Mouse (Mus musculus) kidney, adult 2 months (tissue): ENCODE data around the gene Dnajb14. TPM values are rescaled to one million over a fixed set of nuclear protein-coding genes. Genes with fewer than 3 reads are reported as not detected.

Experiments used
- DNase-seq: peaks from one replicate; pipeline ENCODE4 v3.0.0; 2021
- H3K27ac ChIP-seq: fragments of 200-500 bp; 2 replicates; pipeline ENCODE4 v1.5.1; 2012; ENCODE audit warnings: low read depth, low read length, control low read depth, inconsistent platforms; ENCODE audit not compliant: insufficient read depth
- H3K27me3 ChIP-seq: fragments of 200-500 bp; replicated peaks from 2 replicates; pipeline ENCODE4 v1.6.1; 2012; ENCODE audit warnings: mild to moderate bottlenecking, moderate library complexity, low read length, inconsistent platforms; ENCODE audit not compliant: control insufficient read depth, insufficient read depth
- H3K36me3 ChIP-seq: fragments of 200-500 bp; 2 replicates; pipeline ENCODE4 v1.6.1; 2012; ENCODE audit warnings: mild to moderate bottlenecking, moderate library complexity, low read length, inconsistent platforms; ENCODE audit not compliant: control insufficient read depth, insufficient read depth
- H3K4me1 ChIP-seq: fragments of 200-500 bp; 2 replicates; pipeline ENCODE4 v1.6.1; 2011; ENCODE audit warnings: low read length; ENCODE audit not compliant: control insufficient read depth, insufficient read depth
- H3K4me3 ChIP-seq: fragments of 200-500 bp; 2 replicates; pipeline ENCODE4 v1.5.1; 2011; ENCODE audit warnings: mild to moderate bottlenecking, low read depth, low read length, control low read depth; ENCODE audit not compliant: insufficient read depth
- CTCF ChIP-seq: fragments of 200-500 bp; conservative IDR thresholded peaks from 2 replicates; pipeline ENCODE4 v1.5.1; 2011; ENCODE audit warnings: low read depth, mild to moderate bottlenecking, control low read depth, low read length, moderate library complexity, mixed read lengths; ENCODE audit not compliant: insufficient read depth, insufficient read length
- POLR2A ChIP-seq: fragments of 200-500 bp; IDR thresholded peaks from one replicate; pipeline ENCODE4 v1.6.1; 2011; ENCODE audit warnings: low read depth, low read length, control low read depth
- WGBS: fragments of 180-500 bp; shearing (Covaris S2); methylation state at CpG from one replicate; pipeline ENCODE4 v1.1.7; 2018; 5-methylcytosine and 5-hydroxymethylcytosine counted together
- polyA plus RNA-seq: library from polyadenylated mRNA; depleted of rRNA; stranded (reverse); fragments of >200 nt; gene quantifications from 2 replicates; pipeline ENCODE4 v1.2.3, GENCODE M21; 2012

The Dnajb14 gene
- polyA plus RNA-seq, 1 experiment: 6.2 TPM

- H3K4me3 ChIP-seq: no peak overlapping the region
- H3K4me1 ChIP-seq: no peaks in the 10 kb centered on the region
- peak; percentile 15 for DNase-seq
- TF ChIP-seq POLR2A (no peak), CTCF (no peak)
- no peak overlapping the region for H3K27ac ChIP-seq
- 44% methylated on average over 7 of the region's 7 CpGs for WGBS
- H3K27me3 ChIP-seq: no peaks in the 10 kb centered on the region
- no peaks in the 10 kb centered on the region for H3K36me3 ChIP-seq
Measured at GRCm38 (mm10) chr3:137932748-137933147, 65.3 kb downstream of the Dnajb14 start.

- Histone ChIP-seq H3K4me3 (no peak overlapping the region), H3K27ac (no peak overlapping the region), H3K36me3 (no peaks in the 10 kb centered on the region), H3K27me3 (no peaks in the 10 kb centered on the region), H3K4me1 (no peaks in the 10 kb centered on the region)
- DNase-seq: no peak
- WGBS: 68% methylated on average over 3 of the region's 3 CpGs
- TF ChIP-seq CTCF (no peak), POLR2A (no peak)
Measured at GRCm38 (mm10) chr3:137933986-137934385, 66.5 kb downstream of the Dnajb14 start.

- H3K4me1 ChIP-seq: no peaks in the 10 kb centered on the region
- no peaks in the 10 kb centered on the region for H3K27me3 ChIP-seq
- TF ChIP-seq CTCF (no peak), POLR2A (no peak)
- WGBS: 48% methylated on average over 5 of the region's 5 CpGs
- no peak for DNase-seq
- no peaks in the 10 kb centered on the region for H3K36me3 ChIP-seq
- no peak overlapping the region for H3K27ac ChIP-seq
- H3K4me3 ChIP-seq: no peak overlapping the region
Measured at GRCm38 (mm10) chr3:137935570-137936525, 68.4 kb downstream of the Dnajb14 start.

GRCm38 (mm10) chr3:137936541-137936940 lies 69.1 kb downstream of the Dnajb14 start:
- H3K4me3 ChIP-seq: no peak overlapping the region
- no peak for DNase-seq
- no peaks in the 10 kb centered on the region for H3K36me3 ChIP-seq
- TF ChIP-seq CTCF (no peak), POLR2A (no peak)
- H3K27me3 ChIP-seq: no peaks in the 10 kb centered on the region
- WGBS: 38% methylated on average over 6 of the region's 6 CpGs
- no peaks in the 10 kb centered on the region for H3K4me1 ChIP-seq
- no peak overlapping the region for H3K27ac ChIP-seq

GRCm38 (mm10) chr3:137938608-137939007 lies 71.1 kb downstream of the Dnajb14 start:
- Histone ChIP-seq H3K4me3 (no peak overlapping the region), H3K27me3 (no peaks in the 10 kb centered on the region), H3K36me3 (no peaks in the 10 kb centered on the region), H3K4me1 (no peaks in the 10 kb centered on the region), H3K27ac (no peak overlapping the region)
- WGBS: 54% methylated on average over 6 of the region's 6 CpGs
- TF ChIP-seq CTCF: peak; percentile 27; the same call in 1 of the 2 replicates
- no peak for TF ChIP-seq POLR2A
- DNase-seq: peak; percentile 43

- Histone ChIP-seq H3K27ac (no peak overlapping the region), H3K4me3 (no peak overlapping the region), H3K36me3 (no peaks in the 10 kb centered on the region), H3K27me3 (no peaks in the 10 kb centered on the region), H3K4me1 (no peaks in the 10 kb centered on the region)
- TF ChIP-seq CTCF: no peak
- TF ChIP-seq POLR2A: no peak
- DNase-seq: peak; percentile 6
- 67% methylated on average over 4 of the region's 4 CpGs for WGBS
Measured at GRCm38 (mm10) chr3:137940757-137941156, 73.3 kb downstream of the Dnajb14 start.

- no peak for DNase-seq
- Histone ChIP-seq H3K36me3 (no peaks in the 10 kb centered on the region), H3K4me1 (no peaks in the 10 kb centered on the region), H3K27me3 (no peaks in the 10 kb centered on the region), H3K4me3 (no peak overlapping the region), H3K27ac (no peak overlapping the region)
- TF ChIP-seq POLR2A (no peak), CTCF (no peak)
Measured at GRCm38 (mm10) chr3:137941555-137941954, 74.1 kb downstream of the Dnajb14 start.
